Mouse (Mus musculus) forebrain, embryonic 10.5 days (tissue): ENCODE data around the gene Mtg1. TPM values are rescaled to one million over a fixed set of nuclear protein-coding genes. Genes with fewer than 3 reads are reported as not detected.
"Not testable (repeated sequence)": the region's sequence is repeated elsewhere in the genome, so short reads cannot be mapped to it uniquely, and the experiment has no call there.

Experiments used
- DNase-seq: peaks from one replicate; pipeline ENCODE4 v3.0.0-alpha.2; 2017; ENCODE audit warnings: low spot score; ENCODE audit errors: extremely low spot score
- H3K27ac ChIP-seq: fragments of 300-500 bp; sonication (generic); 2 replicates; pipeline ENCODE4 v1.5.1; 2016; ENCODE audit warnings: mild to moderate bottlenecking
- H3K27me3 ChIP-seq: fragments of 300-500 bp; sonication (generic); 2 replicates; pipeline ENCODE4 v1.6.1; 2016; ENCODE audit warnings: mild to moderate bottlenecking; ENCODE audit not compliant: poor library complexity, severe bottlenecking
- H3K36me3 ChIP-seq: fragments of 300-500 bp; sonication (generic); replicated peaks from 2 replicates; pipeline ENCODE4 v1.6.1; 2016; ENCODE audit warnings: mild to moderate bottlenecking, moderate library complexity
- H3K4me1 ChIP-seq: fragments of 300-500 bp; sonication (generic); 2 replicates; pipeline ENCODE4 v1.6.1; 2016
- H3K4me3 ChIP-seq: fragments of 300-500 bp; sonication (generic); 2 replicates; pipeline ENCODE4 v1.5.1; 2016; ENCODE audit warnings: mild to moderate bottlenecking, moderate library complexity
- H3K9me3 ChIP-seq: fragments of 300-500 bp; sonication (generic); 2 replicates; pipeline ENCODE4 v1.6.1; 2016; ENCODE audit warnings: mild to moderate bottlenecking, moderate library complexity
- WGBS: fragments of 180-500 bp; shearing (Covaris S2); methylation state at CpG from one replicate; pipeline ENCODE4 v1.1.7; 2016; 5-methylcytosine and 5-hydroxymethylcytosine counted together
- polyA plus RNA-seq: library from polyadenylated mRNA; unstranded; fragments of >200 nt; fragmentation: Nextera tagmentation; extraction: Ambion mirVana; gene quantifications from 2 replicates; pipeline ENCODE4 v1.2.1, GENCODE M21; 2016

Gene Mtg1
- polyA plus RNA-seq, 1 experiment from 2014 or later = 33.9 TPM

DNA sequence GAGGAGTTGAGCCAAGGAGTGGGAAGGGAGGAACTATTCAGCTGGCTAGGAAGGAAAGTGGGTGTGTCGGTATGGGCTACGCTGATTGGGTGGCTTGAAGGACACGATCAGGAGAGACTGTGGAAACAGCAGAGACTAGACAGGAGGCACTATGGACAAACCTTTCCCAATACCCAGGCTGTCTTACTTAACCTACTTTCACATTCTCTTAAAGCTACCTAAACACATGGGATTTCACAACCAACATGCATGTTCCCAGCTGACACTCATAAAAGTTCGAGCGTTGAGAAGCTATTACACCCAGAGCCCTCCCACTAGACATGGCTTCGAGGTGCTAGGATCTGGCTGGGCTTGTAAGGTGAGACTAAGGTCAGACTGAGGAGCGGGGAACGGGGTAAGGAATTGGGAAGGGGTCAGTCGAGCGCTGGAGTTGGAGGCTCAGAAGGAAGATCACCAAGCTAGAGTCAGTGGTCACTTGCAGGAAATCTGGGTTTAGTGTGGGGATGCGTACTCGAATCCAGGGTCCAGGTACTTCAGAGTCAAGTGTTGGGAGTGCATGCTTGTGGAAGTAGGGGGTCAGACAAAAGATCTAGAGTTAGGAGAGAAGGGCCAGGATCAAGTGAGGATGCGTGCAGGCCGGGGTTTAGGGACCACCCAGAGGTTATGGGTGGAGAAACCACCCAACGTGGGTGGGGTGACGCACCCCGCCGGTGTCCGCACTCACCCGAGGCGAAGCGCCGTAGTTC is 21.6 kb upstream of the Mtg1 start, which contains the start of gene Paox:
TSS of gene Paox (plus strand) at position 217 of the 746 bp plus-strand sequence.
- H3K27me3 ChIP-seq = no peaks in the 10 kb centered on the region
- H3K36me3 ChIP-seq = peaks cover 25% of the 10 kb centered on the region
- WGBS = 4% methylated on average over 23 of the region's 23 CpGs
- H3K4me1 ChIP-seq = peaks cover 22% of the 10 kb centered on the region
- peak within 1 kb of the TSS; percentile 78 for H3K4me3 ChIP-seq
- peak; percentile 26 for DNase-seq
- no peaks in the 10 kb centered on the region for H3K9me3 ChIP-seq
- H3K27ac ChIP-seq = peak within 1 kb of the TSS; percentile 93

DNA sequence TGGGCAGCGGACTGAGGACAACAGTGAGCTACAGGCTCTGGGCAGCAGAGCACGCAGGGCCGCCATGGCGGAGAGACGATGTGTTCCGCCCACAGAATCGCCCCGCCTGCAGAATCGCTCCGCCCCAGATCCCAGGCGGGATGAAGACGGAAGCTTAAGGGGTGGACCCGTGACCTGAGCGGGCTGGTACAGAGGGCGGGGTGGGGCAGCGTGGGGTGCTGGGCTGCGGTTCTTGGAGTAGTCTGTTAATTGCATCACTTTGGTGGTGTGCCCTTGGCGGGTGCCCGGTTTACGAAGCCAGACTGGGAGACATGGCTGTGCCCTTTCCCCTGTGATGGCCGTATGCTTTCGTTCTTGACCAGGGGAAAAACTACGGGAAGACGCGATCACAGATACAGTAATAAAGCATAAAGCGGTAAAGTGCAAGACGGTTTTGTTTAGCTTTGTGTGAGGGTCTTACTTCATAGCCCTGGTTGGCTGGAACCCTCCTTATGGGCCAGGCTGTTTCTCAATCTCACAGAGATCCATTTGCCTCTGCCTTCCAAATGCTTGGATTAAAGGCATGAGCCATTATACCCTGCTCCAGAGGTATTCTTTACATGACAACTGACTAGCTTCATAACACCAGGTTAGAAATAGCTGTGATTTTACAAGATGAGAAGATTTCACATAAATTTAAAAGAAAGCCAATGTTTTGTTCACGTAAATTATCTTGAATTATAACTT is 20.9 kb upstream of the Mtg1 start, which contains the start of gene Echs1:
TSS of gene Echs1 (minus strand) at position 148 of the 726 bp plus-strand sequence.
- WGBS = 4% methylated on average over 28 of the region's 28 CpGs
- Histone ChIP-seq H3K27me3 (no peaks in the 10 kb centered on the region), H3K9me3 (no peaks in the 10 kb centered on the region), H3K27ac (peak within 1 kb of the TSS; percentile 93), H3K36me3 (peaks cover 18% of the 10 kb centered on the region), H3K4me1 (peaks cover 22% of the 10 kb centered on the region), H3K4me3 (peak within 1 kb of the TSS; percentile 78)
- peak; percentile 85 for DNase-seq

DNA sequence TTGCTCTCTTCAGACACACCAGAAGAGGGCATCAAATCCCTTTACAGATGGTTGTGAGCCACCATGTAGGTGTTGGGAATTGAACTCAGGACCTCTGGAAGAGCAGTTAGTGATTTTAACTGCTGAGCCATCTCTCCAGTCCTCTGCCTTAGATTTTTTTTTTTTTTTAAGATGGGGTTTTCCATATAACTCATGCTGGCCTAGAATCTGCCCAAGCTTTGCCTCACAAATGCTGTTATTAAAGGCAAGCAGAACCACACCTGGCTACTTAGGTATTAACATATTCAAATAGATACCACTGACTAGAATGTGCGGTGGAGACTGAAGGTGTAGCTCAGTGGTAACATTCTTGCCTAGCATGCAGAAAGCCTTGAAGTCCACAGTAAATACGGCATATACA is 16.9 kb upstream of the Mtg1 start:
- 91% methylated on average over 2 of the region's 2 CpGs for WGBS
- no peak overlapping the region for H3K27ac ChIP-seq
- no peaks in the 10 kb centered on the region for H3K36me3 ChIP-seq
- no peak for DNase-seq
- peaks cover 9% of the 10 kb centered on the region; the same call in 1 of the 2 replicates for H3K27me3 ChIP-seq
- H3K4me3 ChIP-seq = no peak overlapping the region
- H3K9me3 ChIP-seq = no peaks in the 10 kb centered on the region
- peaks cover 21% of the 10 kb centered on the region for H3K4me1 ChIP-seq

DNA sequence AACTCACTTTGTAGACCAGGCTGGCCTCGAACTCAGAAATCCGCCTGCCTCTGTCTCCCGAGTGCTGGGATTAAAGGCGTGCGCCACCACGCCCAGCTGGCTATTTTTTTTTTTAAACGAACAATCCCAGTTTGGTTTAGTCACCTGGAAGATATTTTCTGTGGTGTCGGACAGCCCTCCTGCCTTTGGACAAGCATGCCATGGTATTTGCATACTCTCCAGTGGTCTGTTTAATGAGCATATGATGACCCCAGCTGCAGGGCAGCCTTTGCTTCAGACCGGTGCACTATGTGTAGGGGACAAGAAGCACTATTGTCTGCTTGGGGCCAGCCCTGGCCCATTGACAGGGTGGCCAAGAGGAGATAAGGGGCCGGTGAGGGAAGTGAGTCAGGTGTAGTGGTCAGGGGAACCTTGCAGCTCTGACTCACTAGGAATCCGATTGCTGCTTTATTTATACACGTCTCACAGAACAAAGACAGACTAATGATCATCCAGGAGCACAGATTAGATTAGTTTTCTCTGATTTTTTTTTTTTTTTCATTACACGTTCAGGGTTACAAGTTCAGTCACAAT is 15.9 kb upstream of the Mtg1 start:
- peaks cover 22% of the 10 kb centered on the region for H3K4me1 ChIP-seq
- no peaks in the 10 kb centered on the region for H3K36me3 ChIP-seq
- peaks cover 9% of the 10 kb centered on the region; the same call in 1 of the 2 replicates for H3K27me3 ChIP-seq
- H3K9me3 ChIP-seq = no peaks in the 10 kb centered on the region
- DNase-seq = no peak
- no peak overlapping the region for H3K27ac ChIP-seq
- H3K4me3 ChIP-seq = no peak overlapping the region
- WGBS = 75% methylated on average over 13 of the region's 13 CpGs

DNA sequence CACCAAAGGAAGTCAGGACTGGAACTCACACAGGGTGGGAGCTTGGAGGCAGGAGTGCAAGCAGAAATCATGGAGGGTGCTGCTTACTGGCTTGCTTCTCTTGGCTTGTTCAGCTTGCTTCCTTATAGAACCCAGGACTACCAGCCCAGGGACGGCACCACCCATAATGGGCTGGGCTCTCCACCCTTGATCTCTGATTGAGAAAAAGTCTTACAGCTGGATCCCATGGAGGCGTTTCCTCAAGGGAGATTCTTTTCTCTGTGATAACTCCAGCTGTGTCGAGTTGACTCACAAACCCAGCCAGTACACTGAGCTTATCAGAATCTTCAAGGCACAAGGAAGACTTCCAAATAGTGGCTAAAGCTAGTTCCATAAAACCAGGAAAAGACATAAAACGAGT is 14.6 kb upstream of the Mtg1 start:
- WGBS = 46% methylated on average over 4 of the region's 4 CpGs
- Histone ChIP-seq H3K4me3 (no peak overlapping the region), H3K9me3 (no peaks in the 10 kb centered on the region), H3K27me3 (peaks cover 9% of the 10 kb centered on the region; the same call in 1 of the 2 replicates), H3K4me1 (peaks cover 20% of the 10 kb centered on the region), H3K27ac (no peak overlapping the region), H3K36me3 (no peaks in the 10 kb centered on the region)
- no peak for DNase-seq

DNA sequence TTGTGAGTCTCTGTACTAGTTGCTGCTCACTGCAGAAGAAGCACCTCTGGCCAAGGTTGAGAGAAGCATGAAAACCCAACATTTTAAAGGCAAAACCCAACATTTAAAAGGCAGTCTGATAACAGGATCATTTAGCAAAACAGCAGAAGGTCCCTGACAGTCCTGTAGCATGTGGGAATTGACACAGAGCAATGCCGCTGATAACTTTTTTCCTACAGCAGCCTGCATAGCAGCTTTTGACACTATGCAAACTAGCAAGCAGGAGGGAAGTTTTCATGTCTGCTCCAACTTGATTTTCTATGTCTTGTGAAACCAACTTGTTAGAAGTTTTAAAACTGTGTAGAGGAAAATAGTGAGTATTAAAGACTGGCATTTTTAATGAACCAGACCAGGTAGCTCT is 13.0 kb upstream of the Mtg1 start:
- Histone ChIP-seq H3K4me1 (peaks cover 20% of the 10 kb centered on the region), H3K36me3 (0 out of 2 replicates have a peak, but pooled peaks cover 2% of the 10 kb centered on the region), H3K27me3 (peaks cover 9% of the 10 kb centered on the region; the same call in 1 of the 2 replicates), H3K9me3 (no peaks in the 10 kb centered on the region), H3K27ac (no peak overlapping the region), H3K4me3 (no peak overlapping the region)
- 98% methylated on average over 1 of the region's 1 CpGs for WGBS
- no peak for DNase-seq

DNA sequence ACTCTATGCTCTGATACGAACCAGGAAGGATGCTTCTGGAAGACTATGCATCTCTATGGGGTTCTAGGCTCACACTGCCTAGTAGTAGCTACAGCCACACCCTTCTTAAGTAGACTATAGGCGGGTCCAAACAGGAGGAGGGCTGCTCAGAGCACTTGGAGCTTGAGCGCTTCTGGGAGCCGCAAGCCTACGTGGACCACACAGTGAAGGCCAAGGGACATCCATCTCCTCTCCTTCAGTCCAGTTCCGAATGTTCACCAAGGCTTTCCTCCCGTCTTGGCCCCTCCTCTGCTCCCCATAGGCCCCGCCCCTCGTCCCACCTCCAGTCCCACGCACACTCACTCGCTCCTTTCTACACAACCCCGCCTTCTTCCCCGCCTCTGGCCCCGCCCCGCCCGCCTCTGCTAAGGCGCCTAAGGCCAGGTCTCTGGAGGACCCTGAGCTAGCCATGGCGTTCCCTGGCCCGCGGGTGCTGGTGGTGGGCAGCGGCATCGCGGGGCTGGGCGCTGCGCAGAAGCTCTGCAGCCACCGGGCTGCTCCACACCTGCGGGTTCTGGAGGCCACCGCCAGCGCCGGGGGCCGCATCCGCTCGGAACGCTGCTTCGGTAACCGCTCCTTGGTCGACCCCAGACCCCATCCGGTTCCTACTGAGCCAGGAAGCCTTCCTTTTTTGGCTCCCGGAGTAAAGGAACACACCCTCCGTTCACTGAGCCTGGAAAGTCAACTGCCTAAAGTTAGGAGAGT is 11.9 kb upstream of the Mtg1 start:
- peak overlapping the region; percentile 91 for H3K27ac ChIP-seq
- 2% methylated on average over 40 of the region's 40 CpGs for WGBS

DNA sequence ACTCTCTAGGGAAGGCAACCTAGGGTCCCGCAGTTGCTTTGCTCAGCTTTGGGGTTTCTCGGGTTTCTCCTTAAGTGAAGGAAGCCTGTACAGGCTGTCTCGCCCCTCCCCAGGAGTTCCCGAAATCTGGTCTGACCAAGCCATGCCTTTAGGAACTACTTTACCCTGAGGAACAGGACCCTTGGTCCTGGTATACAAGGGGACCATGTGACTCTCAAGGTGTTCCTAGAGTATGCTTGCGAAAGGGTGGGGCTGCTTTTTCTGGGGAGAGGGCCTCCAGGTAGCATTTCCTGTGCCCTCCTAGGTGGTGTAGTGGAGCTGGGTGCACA is 11.4 kb upstream of the Mtg1 start:
- 3% methylated on average over 5 of the region's 5 CpGs for WGBS
- H3K4me1 ChIP-seq = peaks cover 20% of the 10 kb centered on the region
- peak overlapping the region; percentile 74 for H3K4me3 ChIP-seq
- H3K27ac ChIP-seq = peak overlapping the region; percentile 91
- DNase-seq = no peak
- H3K36me3 ChIP-seq = peaks cover 15% of the 10 kb centered on the region
- no peaks in the 10 kb centered on the region for H3K9me3 ChIP-seq
- peaks cover 9% of the 10 kb centered on the region; the same call in 1 of the 2 replicates for H3K27me3 ChIP-seq

More for the DNA sequence above, 11.9 kb upstream of the Mtg1 start:
- H3K4me1 ChIP-seq = peaks cover 20% of the 10 kb centered on the region
- no peaks in the 10 kb centered on the region for H3K9me3 ChIP-seq
- peak; percentile 96 for DNase-seq
- peaks cover 9% of the 10 kb centered on the region; the same call in 1 of the 2 replicates for H3K27me3 ChIP-seq
- peak overlapping the region; percentile 74 for H3K4me3 ChIP-seq
- H3K36me3 ChIP-seq = peaks cover 13% of the 10 kb centered on the region

DNA sequence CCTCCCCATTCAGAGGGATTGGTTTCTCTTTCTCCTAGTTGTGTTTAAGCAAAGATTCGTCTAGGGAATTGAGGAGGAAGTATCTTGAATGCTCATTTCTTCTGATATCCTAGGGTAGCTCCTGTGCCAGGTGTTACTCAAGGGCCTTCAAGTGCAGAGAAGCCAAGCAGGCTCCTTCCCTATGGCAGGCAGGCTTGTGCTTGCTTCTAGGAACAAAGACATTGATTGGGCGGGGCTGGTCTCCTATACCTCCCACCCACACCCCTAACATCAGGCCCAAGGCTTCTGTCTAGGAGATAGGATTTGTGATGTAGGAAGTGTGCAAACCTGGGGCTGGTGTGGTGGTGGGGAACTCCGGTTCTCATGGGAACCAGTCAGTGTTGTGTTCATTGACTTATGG is 10.4 kb upstream of the Mtg1 start:
- 91% methylated on average over 3 of the region's 3 CpGs for WGBS

DNA sequence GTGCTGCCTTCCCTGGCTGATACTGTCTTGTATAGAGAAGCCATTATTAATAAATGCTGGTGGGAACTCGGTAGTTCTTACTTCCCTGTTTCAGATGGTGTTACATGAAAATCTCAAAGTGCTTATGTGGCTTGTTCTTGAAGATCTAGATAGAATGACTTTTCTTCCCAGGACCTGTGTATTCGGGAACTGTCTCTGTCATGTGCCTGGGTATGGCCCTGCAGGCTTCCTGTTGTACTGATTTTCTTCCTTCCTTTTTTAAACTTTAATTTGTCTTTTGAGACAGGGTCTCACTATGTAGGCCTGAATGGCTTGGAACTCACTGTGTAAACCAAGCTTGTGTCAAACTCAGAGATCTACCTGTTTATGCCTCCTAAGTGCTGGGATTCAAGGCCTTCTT is 9.5 kb upstream of the Mtg1 start:
- Histone ChIP-seq H3K4me3 (no peak overlapping the region), H3K27me3 (peaks cover 9% of the 10 kb centered on the region; the same call in 1 of the 2 replicates), H3K36me3 (peaks cover 18% of the 10 kb centered on the region), H3K4me1 (peaks cover 20% of the 10 kb centered on the region), H3K27ac (no peak overlapping the region), H3K9me3 (no peaks in the 10 kb centered on the region)
- no peak for DNase-seq
- WGBS = 85% methylated on average over 2 of the region's 2 CpGs

More for the DNA sequence above, 10.4 kb upstream of the Mtg1 start:
- Histone ChIP-seq H3K36me3 (peaks cover 18% of the 10 kb centered on the region), H3K4me1 (peaks cover 20% of the 10 kb centered on the region), H3K4me3 (peak overlapping the region; percentile 0; the same call in 1 of the 2 replicates), H3K27me3 (peaks cover 9% of the 10 kb centered on the region; the same call in 1 of the 2 replicates), H3K27ac (no peak overlapping the region), H3K9me3 (no peaks in the 10 kb centered on the region)
- DNase-seq = no peak

DNA sequence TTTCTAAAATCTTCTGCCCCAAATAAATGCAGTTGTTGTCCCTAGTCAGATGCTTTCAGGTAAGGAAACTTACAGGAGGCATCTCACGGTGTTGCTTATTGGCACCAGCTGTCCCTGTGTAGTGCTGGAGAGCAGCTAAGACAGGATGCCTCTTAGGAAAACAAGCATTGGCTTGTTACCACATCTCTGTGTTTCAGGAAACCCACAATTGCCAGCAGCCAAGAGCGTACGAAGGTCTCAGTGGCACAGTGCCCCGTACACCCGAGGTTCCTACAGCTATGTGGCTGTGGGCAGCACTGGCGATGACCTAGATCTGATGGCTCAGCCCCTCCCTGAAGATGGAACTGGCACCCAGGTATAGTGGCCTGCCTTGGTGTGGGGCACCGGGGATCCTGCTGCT is 5.2 kb upstream of the Mtg1 start:
- H3K9me3 ChIP-seq, H3K27me3 ChIP-seq, H3K4me1 ChIP-seq, DNase-seq, H3K4me3 ChIP-seq, H3K27ac ChIP-seq: not testable (repeated sequence)
- H3K36me3 ChIP-seq = peaks cover 20% of the 10 kb centered on the region
- 95% methylated on average over 7 of the region's 7 CpGs for WGBS

DNA sequence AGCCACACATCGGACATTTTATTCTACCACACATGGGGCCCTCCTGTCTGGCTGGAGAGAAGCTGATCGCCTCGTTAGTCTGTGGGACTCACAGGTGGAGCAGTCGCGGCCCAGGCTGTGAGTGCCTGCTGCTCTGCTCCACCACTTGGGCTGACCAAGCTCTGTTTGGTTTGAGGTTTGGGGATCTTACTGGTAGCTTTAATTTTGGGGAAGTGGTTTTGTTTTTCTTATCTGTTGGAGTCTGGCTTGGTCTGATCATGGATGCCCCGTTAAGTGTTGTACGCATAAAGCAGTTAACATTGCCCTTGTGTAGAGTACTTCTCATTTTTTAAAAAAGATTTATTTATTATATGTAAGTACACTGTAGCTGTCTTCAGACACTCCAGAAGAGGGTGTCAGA is 3.3 kb upstream of the Mtg1 start:
- H3K27me3 ChIP-seq, H3K9me3 ChIP-seq, H3K4me1 ChIP-seq, H3K4me3 ChIP-seq, DNase-seq, H3K27ac ChIP-seq: not testable (repeated sequence)
- H3K36me3 ChIP-seq = peaks cover 20% of the 10 kb centered on the region
- 94% methylated on average over 7 of the region's 7 CpGs for WGBS
